Comparison of ENCODE assay signal across 8 mouse cellular contexts in genomic region chr10:79959847-79960601, GRCm38 (mm10). TPM values are rescaled to one million over a fixed set of nuclear protein-coding genes. Genes with fewer than 3 reads are reported as not detected.
A peak's percentile ranks its signal among the peaks of the same experiment; 100 is the strongest.
DNase-seq lines count a peak whose midpoint lies in the region; ATAC-seq and TF ChIP-seq lines count a peak whose summit lies in the region.

Wdr18 (plus strand) TSS chr10:79960152.

- H3K27me3 ChIP-seq in hindbrain, postnatal 0 days (ENCODE audit: insufficient read depth, low read length) = no peaks in the 10 kb centered on the region

- DNase-seq in ZHBTc4 (ENCODE audit: low read depth, low spot score) = peak; percentile 100
- peak; percentile 99 for DNase-seq in gastrocnemius, adult 2 months
- DNase-seq in hindbrain, postnatal 0 days (ENCODE audit: low spot score) = peak; percentile 99
- DNase-seq in left cerebral cortex, adult 2 months (ENCODE audit: extremely low spot score in 1 of 2, low spot score in 2 of 2) = peak; percentile 99 to 100
- peak; percentile 100 for DNase-seq in right cerebral cortex, adult 2 months (ENCODE audit: low spot score in 2 of 2)
- DNase-seq in urinary bladder, postnatal 14 days (ENCODE audit: low spot score) = peak; percentile 99

- intact Hi-C loops in gastrocnemius, adult 2 months (cut with DNase I) = loop anchor here (1.0 to 5.0 kb wide), 3 partner anchors 21 to 123 kb away; no protein-coding TSS in a partner anchor
- intact Hi-C loops in left cerebral cortex, adult 2 months (cut with DNase I) = loop anchor here (1.0 to 2.0 kb wide), 3 partner anchors 24 to 125 kb away; partner anchors contain the start of gene Tmem259

- under 1% methylated on average over 61 of the region's 61 CpGs for WGBS in hindbrain, postnatal 0 days

- H3K9me3 ChIP-seq in hindbrain, postnatal 0 days (ENCODE audit: low read length) = no peaks in the 10 kb centered on the region

- peak within 1 kb of the TSS; percentile 93 for H3K4me3 ChIP-seq in gastrocnemius, adult 2 months
- H3K4me3 ChIP-seq in hindbrain, postnatal 0 days (ENCODE audit: low read length) = peak within 1 kb of the TSS; percentile 97
- H3K4me3 ChIP-seq in left cerebral cortex, adult 2 months = peak within 1 kb of the TSS; percentile 68

- peak within 1 kb of the TSS; percentile 90 for H3K27ac ChIP-seq in gastrocnemius, adult 2 months
- peak within 1 kb of the TSS; percentile 79 for H3K27ac ChIP-seq in hindbrain, postnatal 0 days
- peak within 1 kb of the TSS; percentile 76 for H3K27ac ChIP-seq in left cerebral cortex, adult 2 months

- peak; percentile 91 for TF ChIP-seq CTCF in gastrocnemius, adult 2 months (IDR thresholded peaks at IDR 0.05)
- peak; percentile 99 for TF ChIP-seq CTCF in hindbrain, postnatal 0 days (IDR thresholded peaks at IDR 0.05; ENCODE audit: low read depth)
- peak; percentile 97 for TF ChIP-seq CTCF in left cerebral cortex, adult 2 months (IDR thresholded peaks at IDR 0.05)

- peak within 1 kb of the TSS; percentile 73 for H3K4me2 ChIP-seq in hindbrain, postnatal 0 days (ENCODE audit: low read depth, low read length)

- peak within 1 kb of the TSS; percentile 77 for H3K9ac ChIP-seq in hindbrain, postnatal 0 days (replicated peaks; ENCODE audit: low read length)

- ATAC-seq in common myeloid progenitor, adult 5-6 weeks (replicated peaks; ENCODE audit: low read depth, poor library complexity, severe bottlenecking) = peak; percentile 84
- peak; percentile 97 for ATAC-seq in hindbrain, postnatal 0 days
- peak; percentile 87 for ATAC-seq in megakaryocyte, adult 5-6 weeks (ENCODE audit: poor library complexity, severe bottlenecking)

- H3K36me3 ChIP-seq in hindbrain, postnatal 0 days (ENCODE audit: insufficient read depth, low read length) = peaks cover 13% of the 10 kb centered on the region; the same call in 1 of the 2 replicates

- H3K4me1 ChIP-seq in hindbrain, postnatal 0 days (ENCODE audit: insufficient read depth, low read length) = peaks cover 5% of the 10 kb centered on the region; the same call in 1 of the 2 replicates

RNA-seq across cellular contexts. Expression of gene Wdr18, which starts in this region (rescaled TPM):
- total RNA-seq in common myeloid progenitor, adult 5-6 weeks (2017) = 26.5 and 27.2 TPM in 2 replicates
- 10 to 100 TPM; 19.7 to 22.0 TPM for total RNA-seq in gastrocnemius, adult 2 months (2021)
- total RNA-seq in hindbrain, postnatal 0 days (2014; rRNA removed) = 74.6 and 81.6 TPM in 2 replicates
- polyA plus RNA-seq in hindbrain, postnatal 0 days (2015; fragmentation: Nextera tagmentation; extraction: Ambion mirVana) = 109 TPM in 2 replicates
- total RNA-seq in left cerebral cortex, adult 2 months (2021) = 10 to 100 TPM; 45.4 to 49.4 TPM
- total RNA-seq in megakaryocyte, adult 5-6 weeks (2015) = 10.6 and 15.7 TPM in 2 replicates
- 7.8 TPM in 2 replicates for total RNA-seq in megakaryocyte, adult 5-6 weeks (2017)

Comparison
In these comparisons a context has a peak if more than half of its experiments do, and no peak if none do; other contexts are left out.
1. Peak in every context shown above with its lines: DNase-seq, ATAC-seq, H3K4me3 ChIP-seq and H3K27ac ChIP-seq.